ENCODE assay signal across 15 mouse cellular contexts in genomic region chr19:29887476-29887875, GRCm38 (mm10). TPM values are rescaled to one million over a fixed set of nuclear protein-coding genes. Genes with fewer than 3 reads are reported as not detected.
"Had no signal": no experiment of that assay in that cellular context is flagged by ENCODE, and none has a peak within 500 bp of the region (broad histone marks: within the 10 kb centered on the region; RNA-seq: fewer than 3 reads in every experiment).

No protein-coding gene starts in this region.

- ATAC-seq: midbrain, embryonic 13.5 days; midbrain, embryonic 15.5 days had no signal

- DNase-seq: lung, adult 18-20 months; lung, embryonic 14.5 days; lung, postnatal 10 days; lung, postnatal 4 days; retina, postnatal 1 day; right cerebral cortex, adult 18-20 months; right cerebral cortex, postnatal 25 days; right cerebral cortex, postnatal 4 days; spleen, adult 18-20 months; thymus, adult 18-20 months; thymus, postnatal 14 days; thymus, postnatal 36 days had no signal

RNA-seq across cellular contexts. Expression of gene Il33, which starts 37.4 kb away (rescaled TPM):
- total RNA-seq: monocyte, adult 5-6 weeks had no signal
